Mouse (Mus musculus) embryonic stem cell, embryonic (primary cell): ENCODE data around the gene Prdm11.

ENCODE experiments used
- CTCF ChIA-PET, 4 experiments: fragments of 300-600 bp in 2 of 4; fragments of 350-600 bp in 2 of 4; sonication (Branson Sonifier 250); formaldehyde crosslinking; loops; one replicate each; lab custom pipeline; 2022; ENCODE audit warnings: inconsistent platforms in 2 of 4; lab: Charles Lee
- POLR2A ChIA-PET, 4 experiments: fragments of 300-600 bp in 2 of 4; fragments of 350-600 bp in 2 of 4; sonication (Branson Sonifier 250); formaldehyde crosslinking; loops; one replicate each; lab custom pipeline; 2022; ENCODE audit warnings: antibody characterized with exemption in 4 of 4, inconsistent platforms in 1 of 4; lab: Charles Lee

Prdm11 gene

DNA sequence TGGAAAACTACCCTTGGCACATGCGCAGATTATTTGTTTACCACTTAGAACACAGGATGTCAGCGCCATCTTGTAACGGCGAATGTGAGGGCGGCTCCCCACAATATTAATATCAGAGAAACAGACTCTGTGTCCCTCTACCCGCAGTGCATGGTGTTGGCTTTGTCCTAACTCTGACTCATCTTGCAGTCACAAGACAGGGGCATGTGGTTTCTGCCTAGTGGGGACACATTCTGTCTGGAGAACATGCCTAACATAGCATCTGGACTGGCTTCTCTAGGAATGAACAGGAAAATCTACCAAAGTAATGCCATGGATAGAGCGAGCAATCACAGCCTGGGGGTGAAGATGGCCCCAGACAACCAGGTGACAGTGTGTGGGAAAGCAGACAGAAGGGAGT is 107.1 kb downstream of the Prdm11 start:
- POLR2A ChIA-PET = no interaction called here
- CTCF ChIA-PET = no interaction called here

DNA sequence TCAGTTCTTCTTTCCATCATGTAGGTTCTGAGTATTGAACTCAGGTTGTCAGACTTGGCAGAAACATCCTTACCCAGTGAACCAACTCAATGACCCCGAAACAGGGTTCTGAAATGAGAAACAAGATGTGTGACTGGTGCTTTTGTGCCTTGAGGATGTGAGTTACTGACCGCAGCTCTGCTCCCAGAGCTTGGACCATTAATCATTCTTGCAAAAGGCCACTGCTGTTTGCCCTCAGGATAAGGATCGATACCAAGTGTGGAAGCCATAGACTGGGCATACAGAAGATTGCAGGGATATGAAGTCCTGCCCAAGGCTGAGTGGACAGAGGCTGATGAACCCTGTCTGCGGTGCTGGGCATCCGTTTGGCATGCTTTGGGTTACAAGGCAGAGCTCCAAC is 107.9 kb downstream of the Prdm11 start:
- ChIA-PET POLR2A (no interaction called here), CTCF (no interaction called here)

- ChIA-PET POLR2A (interaction anchor here in 3 of 4 experiments (0.7 to 2.1 kb wide), 5 partner anchors 10 to 117 kb away, joined by 3 to 9 read pairs (median 4); no protein-coding TSS in a partner anchor), CTCF (interaction anchor here in 1 of 4 experiments (0.7 to 1.5 kb wide), 2 partner anchors 19 to 297 kb away, joined by 3 read pairs; no protein-coding TSS in a partner anchor)
Observed at GRCm38 (mm10) chr2:92935483-92935882, 110.5 kb downstream of the Prdm11 start.

DNA sequence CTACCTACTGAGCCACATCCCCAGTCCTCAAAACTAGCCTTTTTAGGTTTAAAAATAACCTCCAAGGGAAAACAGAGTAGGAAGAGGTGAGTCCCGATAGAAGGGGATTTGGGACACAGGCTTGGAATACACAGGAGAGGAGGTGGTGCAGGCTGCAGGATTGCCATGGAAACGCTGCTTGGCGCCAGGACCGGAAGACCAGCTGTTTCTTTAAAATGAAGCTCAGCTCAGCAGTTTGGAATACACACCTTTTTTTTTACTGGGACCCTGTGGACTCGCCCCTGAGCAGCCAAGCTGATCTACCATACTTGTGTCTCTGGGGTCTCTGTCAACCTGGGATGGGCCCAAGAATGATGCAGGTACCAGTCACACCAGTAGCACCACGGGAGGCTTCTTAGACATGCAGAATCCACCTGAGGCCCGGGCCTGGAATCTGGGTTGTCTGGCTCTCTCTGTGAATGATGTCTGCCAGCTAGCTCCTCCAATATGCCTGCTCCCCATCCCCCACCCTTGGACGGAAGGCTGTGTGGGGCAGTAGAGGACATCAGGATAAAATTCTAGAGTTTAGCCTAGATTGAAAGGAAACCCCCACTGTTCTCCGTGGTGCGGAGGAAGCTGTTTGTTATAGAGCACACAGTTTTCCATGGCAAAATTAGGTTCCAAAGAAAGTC is 111.5 kb downstream of the Prdm11 start:
- POLR2A ChIA-PET = interaction anchor here in 3 of 4 experiments (0.6 to 2.1 kb wide), 7 partner anchors 11 to 54 kb away, joined by 3 to 9 read pairs (median 3); no protein-coding TSS in a partner anchor
- CTCF ChIA-PET = interaction anchor here in 2 of 4 experiments (0.7 to 1.5 kb wide), 2 partner anchors 20 to 21 kb away, joined by 3 read pairs; no protein-coding TSS in a partner anchor

DNA sequence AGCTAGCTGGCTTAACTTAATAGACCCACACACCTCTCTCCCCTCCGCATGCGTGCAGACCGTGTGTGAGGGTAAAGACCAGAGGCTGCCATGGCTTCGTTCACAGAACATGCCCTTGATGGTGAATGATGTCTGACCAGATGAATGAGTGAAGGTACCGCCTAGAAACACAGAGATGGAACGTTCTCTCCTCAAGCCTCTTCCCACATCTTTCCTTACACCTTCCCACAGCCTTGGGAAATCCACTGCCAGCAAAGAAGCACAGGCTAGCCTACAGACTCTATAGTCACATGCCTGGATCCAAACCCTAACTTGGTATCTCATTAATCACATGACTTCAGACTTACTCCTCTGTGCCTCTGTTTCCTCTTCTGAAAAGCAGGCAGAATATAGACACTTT is 112.6 kb downstream of the Prdm11 start:
- CTCF ChIA-PET = no interaction called here
- POLR2A ChIA-PET = no interaction called here

- CTCF ChIA-PET = no interaction called here
- POLR2A ChIA-PET = interaction anchor here in 1 of 4 experiments (1.2 kb wide), 1 partner anchor 18 kb away, joined by 3 read pairs; no protein-coding TSS in a partner anchor
Observed at GRCm38 (mm10) chr2:92931061-92931460, 114.9 kb downstream of the Prdm11 start.

- CTCF ChIA-PET = interaction anchor here in 1 of 4 experiments (0.6 kb wide), 1 partner anchor 25 kb away, joined by 3 read pairs; no protein-coding TSS in a partner anchor
- POLR2A ChIA-PET = interaction anchor here in 3 of 4 experiments (0.6 to 1.2 kb wide), 3 partner anchors 20 to 773 kb away, joined by 3 read pairs; no protein-coding TSS in a partner anchor
Observed at GRCm38 (mm10) chr2:92929696-92930095, 116.3 kb downstream of the Prdm11 start.

GRCm38 (mm10) chr2:92924677-92925259 is 121.2 kb downstream of the Prdm11 start:
- POLR2A ChIA-PET = no interaction called here

DNA sequence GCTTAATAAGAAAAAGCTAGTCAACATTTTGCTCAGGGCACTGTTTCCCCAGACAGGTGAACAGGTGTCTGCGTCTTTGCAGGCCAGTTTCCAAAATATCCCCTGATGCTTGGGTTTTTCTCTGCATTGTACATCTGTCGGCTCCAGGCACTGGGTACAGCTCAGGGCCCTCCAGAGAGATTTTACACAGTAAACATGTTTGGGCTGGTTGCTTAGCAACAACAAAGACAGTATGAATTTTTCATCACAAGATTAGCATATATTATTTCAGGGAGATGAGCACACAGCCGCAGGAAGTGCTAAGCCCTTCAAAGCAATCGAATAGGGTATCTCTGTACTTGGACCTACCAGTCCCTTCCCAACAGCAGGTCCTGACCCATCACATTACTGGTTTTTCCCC is 125.3 kb downstream of the Prdm11 start:
- POLR2A ChIA-PET = no interaction called here

More at GRCm38 (mm10) chr2:92924677-92925259, 121.2 kb downstream of the Prdm11 start:
- CTCF ChIA-PET = interaction anchor here in 1 of 4 experiments (1.1 kb wide), 1 partner anchor 30 kb away, joined by 3 read pairs; no protein-coding TSS in a partner anchor

DNA sequence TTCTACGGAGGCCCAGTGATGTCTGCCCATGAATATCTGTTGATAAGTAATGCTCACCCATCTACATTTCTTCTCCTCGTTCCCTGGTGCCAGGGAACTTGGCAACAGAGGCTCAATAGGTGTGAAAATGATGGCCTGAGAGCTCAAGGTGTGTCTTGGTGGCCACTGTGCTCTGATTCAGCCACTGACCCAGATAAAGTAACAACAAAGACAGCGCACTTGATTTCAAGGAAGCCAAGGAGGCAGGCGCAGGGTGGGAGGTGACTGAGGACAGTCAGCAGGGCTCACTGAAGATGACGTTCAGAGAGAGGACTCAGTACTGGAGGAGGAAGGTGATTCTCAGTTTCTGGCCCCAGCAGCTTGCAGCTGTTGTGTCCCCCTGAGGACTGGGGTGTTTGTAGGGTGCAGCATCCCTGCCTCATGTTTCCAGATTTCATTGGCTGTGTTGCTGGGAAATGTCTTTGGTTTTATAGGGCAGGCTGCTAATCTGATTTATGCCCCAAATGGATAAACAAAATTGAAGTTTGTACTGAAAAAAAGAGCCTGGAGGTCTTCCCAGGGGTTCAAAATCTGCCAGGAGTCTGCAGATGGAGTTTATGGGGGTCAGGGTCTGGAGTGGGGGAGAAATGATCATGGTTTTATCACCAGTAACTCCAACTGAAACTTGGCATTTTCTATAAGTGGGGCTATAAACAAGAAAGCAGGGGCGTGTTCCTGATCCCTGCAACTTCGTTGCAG is 128.4 kb downstream of the Prdm11 start:
- POLR2A ChIA-PET = no interaction called here
- CTCF ChIA-PET = interaction anchor here in 1 of 4 experiments (0.6 kb wide), 1 partner anchor 245 kb away, joined by 3 read pairs; no protein-coding TSS in a partner anchor

More for the DNA sequence above, 125.3 kb downstream of the Prdm11 start:
- CTCF ChIA-PET = no interaction called here

GRCm38 (mm10) chr2:92915659-92916631 is 130.0 kb downstream of the Prdm11 start:
- ChIA-PET CTCF (interaction anchor here in 3 of 4 experiments (0.6 to 2.5 kb wide), 6 partner anchors 12 to 1905 kb away, joined by 3 to 9 read pairs (median 6); no protein-coding TSS in a partner anchor), POLR2A (interaction anchor here in 3 of 4 experiments (0.7 to 1.3 kb wide), 3 partner anchors 19 to 552 kb away, joined by 3 read pairs; no protein-coding TSS in a partner anchor)
